Mouse (Mus musculus) spleen, embryonic (tissue): ENCODE results near the gene Tnfrsf26.

Experiments used
- CTCF ChIA-PET: fragments of 350-600 bp; sonication (Branson Sonifier 250); formaldehyde crosslinking; loops from one replicate; lab custom pipeline; 2022; lab: Charles Lee

The Tnfrsf26 gene

DNA sequence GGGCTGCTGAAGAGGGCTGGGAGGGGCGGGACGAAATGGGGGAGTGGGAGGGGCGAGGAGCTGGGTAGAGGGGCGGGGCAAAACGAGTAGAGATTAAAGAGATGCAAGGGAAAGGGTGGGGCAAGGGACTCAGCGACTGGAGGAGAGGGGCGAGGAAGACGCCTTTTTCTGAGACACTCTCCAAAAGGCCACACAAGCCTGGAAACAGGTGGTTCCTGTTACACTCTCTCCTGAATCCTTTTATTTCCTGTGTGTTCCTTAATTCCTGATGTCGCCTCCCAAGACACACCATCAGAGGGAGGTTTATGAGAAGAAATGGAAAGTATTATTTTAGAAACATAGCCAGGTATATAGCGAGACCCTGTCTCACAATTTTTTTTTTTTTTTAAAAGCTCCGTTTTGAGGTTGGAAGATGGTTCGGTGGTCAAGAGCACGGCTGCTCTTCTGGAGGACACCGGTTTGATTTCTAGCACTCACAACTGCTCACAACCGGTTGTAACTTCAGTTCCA lies 28.2 kb downstream of the Tnfrsf26 start:
- CTCF ChIA-PET = interaction anchor here (1.1 kb wide), 1 partner anchor 138 kb away, joined by 3 read pairs; no protein-coding TSS in a partner anchor

DNA sequence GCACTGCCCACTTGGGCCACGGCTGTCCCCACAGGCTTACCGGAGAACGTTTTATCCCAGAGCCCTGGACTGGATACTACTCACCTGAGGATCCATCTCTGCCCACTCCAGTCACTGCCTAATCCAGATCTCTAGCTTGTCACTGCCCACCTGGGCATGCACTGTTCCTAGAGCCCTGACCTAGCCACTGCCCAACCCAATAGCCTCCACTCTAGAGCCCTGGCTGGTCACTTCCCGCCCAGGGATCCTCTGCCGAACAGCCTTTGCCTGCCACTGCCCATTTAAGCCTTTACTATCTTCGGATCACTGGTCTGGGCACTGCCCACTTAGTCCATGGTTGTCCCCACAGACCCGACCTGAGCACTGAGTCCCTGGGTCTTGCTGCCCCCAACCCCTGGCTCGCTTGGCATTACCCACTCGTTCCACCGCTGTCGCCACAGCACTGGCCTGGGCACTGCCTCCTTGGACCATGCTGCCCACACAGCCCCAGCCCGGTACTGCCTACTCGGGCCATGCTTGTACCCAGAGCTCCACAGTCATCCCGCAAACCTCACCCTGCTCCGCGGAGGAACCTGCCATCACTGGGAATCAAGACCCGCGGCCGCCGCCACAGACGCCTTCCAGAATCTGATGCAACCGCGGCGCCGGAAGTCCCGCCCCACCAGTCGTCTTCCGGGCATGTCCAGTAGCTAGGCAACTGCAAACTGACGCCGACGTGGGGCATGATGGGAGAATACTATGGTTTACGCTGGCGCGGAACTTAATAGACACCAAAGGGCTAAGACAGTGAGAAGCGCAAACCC lies 28.9 kb downstream of the Tnfrsf26 start, which contains the start of gene Cars:
Cars (minus strand) TSS at position 663 of the 803 bp plus-strand sequence.
- CTCF ChIA-PET = interaction anchor here (0.8 kb wide), 1 partner anchor 164 kb away, joined by 3 read pairs; no protein-coding TSS in a partner anchor

DNA sequence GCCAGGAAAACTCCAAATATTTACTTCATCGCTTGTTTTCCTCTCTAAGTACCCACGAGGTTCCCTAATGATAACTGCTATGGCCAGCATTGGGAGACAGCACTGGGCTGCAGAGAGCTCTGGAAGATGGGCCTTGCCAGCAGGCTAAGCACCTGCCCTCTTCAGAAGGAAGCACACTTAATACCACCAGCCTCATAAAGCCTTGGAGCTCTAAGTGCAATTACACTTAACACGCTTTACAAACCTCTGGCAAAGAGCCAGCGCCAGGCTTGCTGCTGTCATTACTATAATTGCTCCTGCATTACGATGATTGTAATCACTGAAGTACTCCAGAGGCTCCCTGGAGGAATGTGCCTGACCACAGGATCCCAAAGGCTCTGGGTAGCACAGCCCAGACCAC lies 33.7 kb downstream of the Tnfrsf26 start:
- CTCF ChIA-PET = no interaction called here

DNA sequence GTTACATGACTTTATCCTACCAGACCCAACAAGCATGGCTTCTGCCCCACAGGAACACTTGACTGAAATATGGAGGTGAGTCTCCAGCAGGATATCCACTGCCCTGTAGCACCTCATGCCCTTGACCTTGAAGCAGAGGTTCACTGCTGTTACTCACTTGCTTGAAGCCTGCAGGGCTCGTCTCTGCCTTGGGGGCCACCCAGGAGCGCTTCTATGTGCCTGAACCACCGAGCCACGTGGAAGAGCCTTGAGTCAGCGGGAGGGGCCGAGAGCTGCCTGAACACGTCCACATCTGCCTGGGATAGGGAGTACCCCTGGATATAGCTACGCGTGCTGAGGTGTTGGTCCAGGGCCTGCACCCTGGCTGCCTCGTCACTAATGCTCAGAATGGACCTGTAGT lies 36.3 kb downstream of the Tnfrsf26 start:
- CTCF ChIA-PET = no interaction called here

DNA sequence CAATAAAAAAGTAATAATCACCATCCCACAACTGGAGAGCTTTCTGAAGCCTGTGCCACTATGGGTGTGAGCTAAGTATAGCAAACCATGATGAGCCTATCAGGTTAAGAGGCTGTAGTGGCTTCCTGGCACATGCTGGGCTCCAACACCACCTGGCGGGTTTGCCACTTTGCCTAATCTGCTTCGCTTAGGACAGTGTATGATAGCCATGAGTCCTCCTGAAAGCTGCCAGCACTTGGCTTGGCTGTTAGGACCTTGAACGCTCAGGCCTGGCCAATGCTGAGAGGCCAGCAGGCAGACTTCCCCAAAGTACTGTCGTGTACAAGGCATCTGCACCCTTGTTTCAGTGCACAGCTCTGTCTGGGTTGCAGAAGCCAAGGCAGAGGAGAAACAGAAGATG lies 40.5 kb downstream of the Tnfrsf26 start:
- CTCF ChIA-PET = interaction anchor here (0.8 kb wide), 1 partner anchor 31 kb away, joined by 3 read pairs; no protein-coding TSS in a partner anchor

DNA sequence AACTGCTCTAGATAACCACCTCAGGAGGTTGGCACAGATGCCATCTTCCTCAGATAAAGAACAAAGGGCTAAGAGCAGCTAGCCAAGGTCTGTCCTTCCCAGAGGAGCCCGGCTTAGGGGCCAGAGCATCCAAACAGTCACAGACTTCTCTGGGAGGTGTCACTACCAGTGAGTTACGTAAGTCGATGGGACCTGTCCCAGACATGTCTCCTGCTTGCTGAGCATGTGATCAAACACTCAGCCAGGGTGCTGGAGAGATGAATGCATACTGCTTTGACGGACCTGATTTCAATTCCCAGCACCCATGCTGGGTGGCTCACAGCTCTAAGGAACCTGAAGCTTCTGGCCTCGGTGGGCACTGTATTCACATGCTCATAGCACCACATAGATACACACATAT lies 40.9 kb downstream of the Tnfrsf26 start:
- CTCF ChIA-PET = interaction anchor here (0.8 kb wide), 1 partner anchor 31 kb away, joined by 3 read pairs; no protein-coding TSS in a partner anchor

DNA sequence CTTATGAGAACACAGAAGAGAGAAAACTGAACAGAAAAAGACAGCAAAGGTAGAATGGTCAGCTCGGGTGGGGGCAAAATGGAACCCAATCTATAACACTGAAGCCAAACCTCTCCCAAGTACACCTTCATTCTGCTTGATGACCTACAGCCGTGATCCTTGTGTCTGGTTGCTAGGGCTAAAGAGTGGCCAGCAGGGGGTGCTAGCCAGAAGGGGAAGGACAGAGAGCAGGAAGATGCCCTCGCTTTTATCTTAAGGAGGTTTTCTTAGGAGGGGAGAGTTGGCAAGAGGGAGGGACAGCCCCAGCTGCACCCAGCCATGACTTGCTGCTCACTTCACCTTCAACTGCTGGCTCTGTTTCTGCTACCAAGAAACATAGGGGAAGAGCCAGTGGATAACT lies 44.6 kb downstream of the Tnfrsf26 start:
- CTCF ChIA-PET = interaction anchor here (0.7 to 2.0 kb wide), 5 partner anchors 11 to 110 kb away, joined by 3 to 6 read pairs (median 4); no protein-coding TSS in a partner anchor

DNA sequence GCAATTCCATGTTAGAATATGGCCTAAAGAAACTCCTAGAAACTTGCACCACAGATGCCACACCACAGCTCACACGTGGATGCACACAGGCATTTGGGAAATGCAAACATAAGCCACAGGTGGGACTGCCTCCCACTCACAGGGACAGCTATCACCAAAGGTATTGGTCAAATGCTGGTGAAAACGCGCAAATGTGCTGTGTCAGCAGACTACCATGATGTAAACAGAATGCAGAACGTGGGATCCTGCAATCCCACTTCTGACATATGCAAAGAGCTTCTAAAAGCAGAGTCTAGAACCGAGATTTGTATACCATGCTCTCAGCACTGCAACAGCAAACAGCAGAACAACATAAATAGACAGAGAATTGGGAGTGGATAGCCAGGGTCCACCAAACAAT lies 45.5 kb downstream of the Tnfrsf26 start:
- CTCF ChIA-PET = interaction anchor here (0.8 to 2.0 kb wide), 3 partner anchors 18 to 181 kb away, joined by 3 to 8 read pairs (median 4); no protein-coding TSS in a partner anchor

DNA sequence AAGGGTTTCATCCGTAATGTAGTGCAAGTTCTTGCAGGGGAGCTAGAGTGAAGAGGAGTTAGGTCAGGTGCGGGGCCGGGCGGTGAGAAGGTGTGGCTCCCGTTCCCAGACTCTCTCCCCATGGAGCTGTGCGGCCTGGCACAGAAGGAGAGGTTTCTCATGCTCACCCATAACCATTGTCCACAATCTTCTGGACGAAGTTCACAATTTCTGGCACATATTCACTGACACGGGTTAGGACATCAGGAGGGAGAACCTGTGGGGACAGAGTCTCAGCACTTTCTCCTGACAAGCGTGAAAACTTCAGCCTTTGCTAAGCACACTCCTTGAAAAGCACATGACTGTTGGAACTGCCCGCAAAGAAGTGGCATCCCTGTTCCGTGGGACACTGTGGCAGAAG lies 52.8 kb downstream of the Tnfrsf26 start:
- CTCF ChIA-PET = no interaction called here

DNA sequence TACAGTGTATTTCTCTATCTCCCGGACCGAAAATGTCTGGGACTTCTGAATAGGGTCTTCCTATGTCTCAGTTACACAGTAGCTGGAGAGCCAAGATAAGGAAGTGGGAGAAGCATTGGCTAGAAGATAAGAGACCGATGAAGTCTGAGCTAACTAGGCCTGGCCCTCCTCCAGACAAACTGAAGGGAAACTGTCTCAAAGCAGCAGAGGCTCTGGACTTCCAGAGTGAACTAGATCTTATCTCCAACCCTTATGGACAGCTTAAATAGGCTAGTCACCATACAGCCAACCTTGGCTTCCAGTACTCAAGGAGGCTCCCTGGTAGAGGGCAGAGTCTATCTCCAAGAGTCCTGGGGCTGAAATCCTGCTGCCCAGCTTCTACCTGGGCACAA lies 62.9 kb downstream of the Tnfrsf26 start:
- CTCF ChIA-PET = interaction anchor here (0.9 kb wide), 1 partner anchor 17 kb away, joined by 4 read pairs; no protein-coding TSS in a partner anchor

DNA sequence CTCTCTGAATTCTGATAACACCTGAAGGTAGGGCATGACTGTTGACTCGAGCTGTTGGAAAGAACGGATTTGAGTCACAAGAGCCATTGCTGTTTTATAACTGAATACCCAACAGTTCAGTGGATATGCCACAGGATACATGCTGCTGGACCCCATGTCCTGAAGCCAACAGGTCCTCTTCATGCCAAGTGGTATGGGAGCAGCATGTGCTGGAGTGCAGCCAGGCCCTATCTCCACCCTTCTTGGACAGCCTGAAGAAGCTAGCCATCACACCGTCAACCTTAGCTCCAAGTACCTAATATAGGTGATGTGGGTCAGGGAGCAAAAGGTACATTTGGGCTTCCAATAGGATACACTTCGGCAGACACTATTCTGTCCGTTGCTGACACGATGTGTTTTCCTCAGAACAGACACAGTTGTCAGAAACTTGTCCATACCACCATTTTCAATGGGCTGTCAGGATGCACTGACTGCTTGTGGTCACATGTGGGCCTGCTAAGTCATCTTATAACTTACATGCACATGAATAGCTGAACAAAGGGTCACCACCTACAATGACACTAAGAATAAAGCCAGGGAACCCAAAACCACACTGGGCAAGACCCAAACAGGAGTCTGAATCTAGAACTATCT lies 63.4 kb downstream of the Tnfrsf26 start:
- CTCF ChIA-PET = interaction anchor here (0.7 to 0.9 kb wide), 2 partner anchors 18 to 182 kb away, joined by 4 to 6 read pairs; no protein-coding TSS in a partner anchor

DNA sequence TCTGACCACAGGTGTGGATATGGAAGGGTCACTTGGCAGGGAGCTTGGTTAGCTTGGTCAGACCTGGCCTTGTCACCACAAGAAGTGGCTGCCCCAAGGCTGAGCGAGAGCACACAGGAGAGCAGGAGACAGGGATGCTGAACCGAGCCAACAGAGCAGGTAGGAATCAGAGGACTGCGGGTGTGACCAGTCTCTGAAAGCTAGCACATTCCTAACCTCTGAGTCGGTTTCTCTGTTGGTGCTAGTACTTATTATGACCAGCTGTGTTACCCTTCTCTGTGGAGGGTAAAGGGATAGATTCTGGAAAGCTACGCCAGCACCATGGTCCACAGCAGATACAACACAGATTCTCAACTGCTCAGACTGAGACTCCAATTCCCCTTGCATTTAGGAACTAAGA lies 64.7 kb downstream of the Tnfrsf26 start:
- CTCF ChIA-PET = no interaction called here
